Mouse (Mus musculus) gastrocnemius, postnatal 4 days (tissue): ENCODE measurements at regions not wholly inside any gene's neighbourhood (a gene's known extent, or its start where the extent isn't known, plus 50 kb on each side); places are given as distances from the start of the nearest gene placed in this dataset.
"Not testable (repeated sequence)": the region's sequence is repeated elsewhere in the genome, so short reads cannot be mapped to it uniquely, and the experiment has no call there.

ENCODE experiments used
- DNase-seq, 2 experiments: peaks; one replicate each; pipeline ENCODE4 v3.0.0; 2021 to 2022; ENCODE audit warnings: low spot score in 2 of 2, mixed read lengths in 2 of 2

DNA sequence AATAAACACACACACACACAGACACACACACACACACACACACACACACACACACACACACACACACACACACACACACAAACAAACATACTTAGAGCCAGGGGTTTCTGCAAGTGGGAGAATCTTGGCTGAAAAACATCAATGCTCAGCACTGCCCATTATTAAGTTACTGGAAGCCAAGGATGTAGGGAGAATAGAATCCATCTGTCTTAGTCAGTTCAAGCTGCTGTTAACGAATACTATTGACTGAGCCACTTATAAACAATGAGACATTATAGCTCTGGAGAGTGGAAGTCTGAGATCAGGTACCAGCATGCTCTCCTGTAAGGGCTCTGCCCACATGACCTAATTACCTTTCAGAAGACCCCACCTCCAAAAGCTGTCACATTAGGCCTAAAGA is 87.4 kb downstream of the Fam174b start:
- DNase-seq, result no peak

GRCm38 (mm10) chr7:73830581-73830980 is 90.5 kb downstream of the Fam174b start:
- DNase-seq, result no peak

DNA sequence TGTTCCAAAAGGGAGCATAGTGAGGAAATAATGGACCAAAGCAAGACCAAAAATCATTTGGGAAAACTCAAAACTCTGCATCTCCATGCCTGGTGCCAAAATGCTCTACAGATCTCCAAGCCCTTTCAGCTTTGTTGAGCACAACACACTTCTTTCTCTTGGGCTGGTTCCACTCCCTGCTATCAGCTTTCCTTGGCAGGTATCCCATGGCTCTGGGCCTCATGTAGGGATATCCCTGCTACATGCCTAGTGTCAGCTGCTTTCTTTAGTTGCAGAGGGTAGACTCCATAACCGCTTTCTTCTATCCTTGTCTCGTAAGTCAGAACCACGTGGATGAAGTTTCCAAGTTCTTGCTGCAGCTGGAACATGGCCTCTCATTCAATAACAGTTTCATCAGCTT is 100.3 kb downstream of the Fam174b start:
- no peak for DNase-seq

DNA sequence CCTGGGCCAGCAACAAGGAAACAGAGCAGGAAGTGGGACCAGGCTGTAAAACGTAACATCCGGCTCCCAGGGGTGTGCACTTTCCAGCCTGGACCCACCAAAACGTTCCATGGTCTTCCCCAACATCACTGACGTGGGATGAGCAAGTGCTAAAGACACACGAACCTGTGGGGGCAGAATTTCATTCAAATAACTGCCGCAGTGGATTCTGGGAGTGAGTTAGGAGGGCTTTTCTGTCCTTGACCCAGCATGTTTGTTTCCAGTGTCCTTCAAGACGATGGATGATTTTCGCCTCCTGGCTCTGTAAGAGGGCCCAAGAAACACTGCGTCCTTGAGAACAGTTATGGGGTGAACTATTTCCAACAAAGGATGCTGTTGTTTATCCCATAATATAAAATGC is 112.1 kb downstream of the Fam174b start:
- DNase-seq, result no peak

DNA sequence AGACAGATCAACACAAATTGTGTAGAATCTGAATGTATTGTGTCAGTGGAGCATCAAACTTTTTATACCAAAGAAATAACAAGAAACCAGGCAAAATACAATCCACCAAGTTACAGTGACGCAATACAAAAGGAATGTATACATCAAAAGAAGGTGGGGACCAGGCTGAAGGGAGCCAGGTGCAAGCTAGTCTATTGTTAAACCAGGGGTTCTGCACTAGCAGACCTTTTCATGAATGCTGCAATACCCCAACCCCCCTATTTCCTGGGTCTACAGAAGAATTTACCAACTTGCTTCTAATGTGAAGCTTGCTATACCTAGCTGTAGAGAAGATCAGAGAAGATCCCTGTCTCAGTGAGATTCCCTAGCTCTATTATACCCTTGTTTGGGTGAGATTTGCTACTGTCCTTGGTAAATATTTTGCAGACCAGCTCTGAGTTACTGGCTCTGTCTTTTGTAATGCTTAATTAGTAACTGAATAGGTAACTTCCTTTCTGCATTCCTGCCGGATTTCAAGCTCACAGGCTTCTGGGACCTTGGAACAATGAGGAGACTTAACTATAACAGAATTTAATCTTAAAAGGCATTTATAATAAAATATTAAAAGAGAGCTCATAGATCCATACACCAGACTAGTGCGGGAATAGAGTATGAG is 113.3 kb downstream of the Fam174b start:
- not testable (repeated sequence) for DNase-seq

GRCm38 (mm10) chr7:73855489-73855888 is 115.4 kb downstream of the Fam174b start:
- peak in 1 of 2 experiments; percentile 18 for DNase-seq

DNA sequence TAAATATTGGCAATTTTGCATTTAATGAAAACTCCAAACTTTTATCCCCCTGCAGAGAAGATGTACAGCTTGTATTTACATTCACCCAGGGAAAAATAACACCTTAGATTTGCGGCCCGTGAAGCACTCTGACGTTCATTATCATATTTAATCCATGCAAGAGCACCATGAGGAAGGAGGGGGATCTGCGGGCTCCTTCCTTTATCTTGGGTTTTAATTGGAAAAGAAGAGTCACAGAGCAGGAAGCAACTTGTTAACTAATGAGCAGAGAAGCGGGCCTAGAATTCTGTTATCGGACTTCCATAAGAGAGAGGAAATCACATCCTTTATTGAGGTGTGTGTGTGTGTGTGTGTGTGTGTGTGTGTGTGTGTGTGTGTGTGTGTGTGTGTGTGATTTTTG is 116.8 kb downstream of the Fam174b start:
- DNase-seq, result no peak

DNA sequence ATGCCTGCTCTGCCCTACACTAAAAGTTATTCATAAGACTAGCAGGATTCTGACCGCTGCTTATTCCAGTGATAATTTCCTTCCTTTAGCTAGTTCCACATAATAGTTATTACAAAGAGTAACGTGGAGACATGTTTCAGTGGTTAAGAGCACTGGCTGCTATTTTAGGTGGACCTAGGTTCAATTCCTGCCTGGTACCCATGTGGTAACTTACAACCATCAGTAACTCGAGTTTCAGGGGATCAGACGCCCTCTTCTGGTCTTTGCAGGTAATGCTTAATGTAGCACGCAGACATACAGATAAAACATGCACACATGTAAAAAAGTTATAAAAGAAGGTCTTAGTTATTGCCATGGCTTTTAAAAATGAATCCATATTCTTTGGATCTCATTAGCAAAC is 125.0 kb downstream of the Fam174b start:
- DNase-seq, result no peak

DNA sequence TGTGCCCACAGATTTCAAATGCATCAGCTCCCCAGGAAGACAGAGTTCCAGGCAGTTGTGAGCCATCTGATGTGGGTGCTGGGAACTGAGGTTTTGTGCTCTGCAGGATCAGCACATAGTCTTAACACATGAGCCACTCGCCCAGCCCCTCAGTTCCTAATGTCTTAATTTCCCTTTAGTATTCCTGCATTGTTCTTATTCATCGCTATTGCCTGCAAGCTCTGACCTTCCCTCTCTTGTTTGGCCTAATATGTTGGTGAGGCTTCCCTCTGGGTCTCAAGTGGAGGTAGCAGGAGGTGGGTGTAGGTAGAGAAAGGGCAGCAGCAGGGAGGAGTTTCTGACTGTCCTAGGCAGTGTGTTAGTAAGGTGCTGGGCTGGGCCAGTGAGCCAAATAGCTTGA is 132.1 kb downstream of the Fam174b start:
- no peak for DNase-seq

DNA sequence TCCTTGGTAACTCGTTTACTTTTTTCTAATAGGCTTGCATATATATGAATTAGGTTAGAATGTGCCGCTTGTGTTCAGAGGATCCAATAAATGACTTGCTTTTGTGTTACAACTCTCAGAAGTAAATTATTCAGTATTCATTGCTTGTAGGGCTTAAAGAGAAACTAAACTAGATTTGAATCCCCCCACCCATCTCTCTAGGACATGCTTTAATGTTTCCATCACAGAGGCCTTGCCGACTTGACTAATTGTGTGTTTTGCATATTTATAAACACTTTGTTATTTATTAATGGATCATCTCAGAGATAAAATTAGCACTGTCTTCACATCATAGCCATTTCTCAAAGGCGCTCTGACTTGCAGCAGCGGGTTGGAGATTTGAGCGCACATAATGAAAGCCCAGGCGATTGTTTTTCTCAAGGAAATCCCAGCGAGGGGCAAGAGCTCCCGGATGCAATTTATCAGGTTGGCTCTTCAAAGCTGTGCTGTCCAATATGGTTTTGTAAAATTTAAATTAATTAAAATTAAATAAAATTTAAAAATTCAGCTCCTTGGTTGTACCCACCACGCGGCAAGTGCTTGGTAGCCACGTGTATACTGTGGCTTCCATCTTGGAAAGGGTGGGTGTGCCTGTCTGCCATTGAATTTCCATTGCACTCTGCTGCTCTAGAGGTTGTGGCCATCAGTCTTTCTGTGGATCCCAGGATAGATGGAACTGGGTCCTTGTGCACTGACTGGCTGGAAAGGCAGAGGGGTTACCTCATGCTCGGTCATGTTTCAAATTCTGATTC is 132.0 kb downstream of the St8sia2 start:
- no peak for DNase-seq

DNA sequence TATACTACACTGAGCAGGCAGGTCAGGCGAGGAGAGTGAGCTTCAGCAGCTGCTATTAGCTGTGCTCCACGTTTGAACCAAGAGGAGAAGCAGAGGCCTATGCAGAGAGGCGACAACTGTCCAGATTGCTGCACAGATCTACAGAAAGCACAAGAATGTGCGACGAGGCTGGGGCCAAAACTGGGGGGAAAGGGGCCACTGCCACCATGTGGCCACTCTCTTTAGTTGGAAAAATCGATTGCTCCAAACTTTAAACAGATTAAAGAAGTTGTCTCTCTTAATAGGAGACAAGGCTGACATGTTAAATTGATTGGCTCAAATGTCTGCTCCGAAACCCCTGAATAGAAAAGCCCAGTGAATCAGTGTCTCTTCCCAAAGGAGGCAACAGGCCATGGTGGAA is 127.3 kb downstream of the St8sia2 start:
- no peak for DNase-seq
